Mouse (Mus musculus) spleen, adult 2 months (tissue): ENCODE measurements at regions not wholly inside any gene's neighbourhood (a gene's known extent, or its start where the extent isn't known, plus 50 kb on each side); places are given as distances from the start of the nearest gene placed in this dataset.

Experiments
- CTCF ChIP-seq: fragments of 200-500 bp; IDR thresholded peaks from 2 replicates; pipeline ENCODE4 v1.5.1; 2011; ENCODE audit warnings: mild to moderate bottlenecking, inconsistent platforms; ENCODE audit not compliant: insufficient read depth, insufficient read length, insufficient replicate concordance; ENCODE audit errors: extremely low read depth
- POLR2A ChIP-seq: fragments of 200-500 bp; IDR thresholded peaks from 2 replicates; pipeline ENCODE4 v1.6.1; 2011; ENCODE audit warnings: low read depth, low read length, inconsistent platforms

- TF ChIP-seq CTCF, result no peak
- TF ChIP-seq POLR2A, result no peak
Measured at GRCm38 (mm10) chr6:100088576-100088975, 198.7 kb downstream of the Rybp start.
